ENCODE assay signal across 16 mouse cellular contexts in the genomic region with DNA sequence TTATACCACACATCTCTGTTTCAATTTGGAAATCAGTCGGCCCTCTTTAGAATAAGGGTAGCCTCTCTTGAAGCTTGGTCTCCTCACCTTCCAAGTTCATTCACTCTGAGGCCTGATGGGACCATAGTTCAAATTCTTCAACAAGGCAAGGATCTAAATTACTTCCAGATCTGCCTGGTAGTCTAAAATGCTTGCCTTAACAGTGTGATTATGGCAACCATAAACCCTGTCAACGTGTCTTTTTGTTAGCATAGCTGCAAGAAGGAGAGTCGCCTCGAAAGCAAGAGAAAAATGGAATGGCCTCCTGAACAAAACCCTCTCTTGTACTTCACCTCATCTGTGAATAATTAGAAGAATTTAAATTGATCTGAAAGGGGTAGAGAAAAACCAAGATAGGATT.
"Had no signal": no experiment of that assay in that cellular context is flagged by ENCODE, and none has a peak within 500 bp of the region (broad histone marks: within the 10 kb centered on the region; RNA-seq: fewer than 3 reads in every experiment).

No protein-coding gene starts in this region.

- H3K36me3 ChIP-seq: midbrain, embryonic 13.5 days; midbrain, embryonic 15.5 days; neural tube, embryonic 12.5 days; stomach, embryonic 15.5 days had no signal

- H3K9ac ChIP-seq: lung, embryonic 14.5 days; midbrain, embryonic 13.5 days; midbrain, embryonic 15.5 days; neural tube, embryonic 12.5 days; stomach, embryonic 15.5 days had no signal

- H3K27ac ChIP-seq: macrophage; midbrain, embryonic 13.5 days; midbrain, embryonic 15.5 days; neural tube, embryonic 12.5 days; stomach, embryonic 15.5 days; stomach, postnatal 0 days had no signal

- H3K4me3 ChIP-seq: megakaryocyte, embryonic 14.5 days; midbrain, embryonic 13.5 days; midbrain, embryonic 15.5 days; neural tube, embryonic 12.5 days; stomach, embryonic 15.5 days had no signal

- H3K9me3 ChIP-seq: midbrain, embryonic 13.5 days; midbrain, embryonic 15.5 days; neural tube, embryonic 12.5 days; stomach, embryonic 15.5 days had no signal

- H3K27me3 ChIP-seq: megakaryocyte, embryonic 14.5 days; midbrain, embryonic 13.5 days; midbrain, embryonic 15.5 days; neural tube, embryonic 12.5 days; stomach, embryonic 15.5 days had no signal

- H3K4me1 ChIP-seq: megakaryocyte, embryonic 14.5 days; midbrain, embryonic 13.5 days; midbrain, embryonic 15.5 days; neural tube, embryonic 12.5 days; stomach, embryonic 15.5 days had no signal

- ATAC-seq: midbrain, embryonic 13.5 days; midbrain, embryonic 15.5 days had no signal

- DNase-seq: lung, adult 18-20 months; lung, embryonic 14.5 days; lung, postnatal 14 days; lung, postnatal 36 days; right cerebral cortex, postnatal 14 days; thymus, adult 18-20 months; thymus, postnatal 14 days; thymus, postnatal 36 days had no signal

- H3K4me2 ChIP-seq: lung, embryonic 14.5 days; midbrain, embryonic 11.5 days; midbrain, embryonic 13.5 days; midbrain, embryonic 15.5 days; neural tube, embryonic 12.5 days; stomach, embryonic 15.5 days had no signal
